Mouse (Mus musculus) G1E-ER4 (cell line): ENCODE results near the gene Gm20388. TPM values are rescaled to one million over a fixed set of nuclear protein-coding genes. Genes with fewer than 3 reads are reported as not detected.

Experiments used
- GATA1 ChIP-seq: IDR thresholded peaks from one replicate; pipeline ENCODE4 v1.8.0; 2012; ENCODE audit warnings: low read length, inconsistent platforms
- polyA plus RNA-seq: library from polyadenylated mRNA; stranded (reverse); fragments of >175 nt; gene quantifications from 2 replicates; pipeline ENCODE4 v1.2.3, GENCODE M21; 2012

The Gm20388 gene
- polyA plus RNA-seq, 1 experiment, result not detected

GRCm38 (mm10) chr8:120513638-120514461 lies 603.2 kb downstream of the Gm20388 start:
- no peak for TF ChIP-seq GATA1

GRCm38 (mm10) chr8:120515214-120515613 lies 604.6 kb downstream of the Gm20388 start:
- no peak for TF ChIP-seq GATA1

DNA sequence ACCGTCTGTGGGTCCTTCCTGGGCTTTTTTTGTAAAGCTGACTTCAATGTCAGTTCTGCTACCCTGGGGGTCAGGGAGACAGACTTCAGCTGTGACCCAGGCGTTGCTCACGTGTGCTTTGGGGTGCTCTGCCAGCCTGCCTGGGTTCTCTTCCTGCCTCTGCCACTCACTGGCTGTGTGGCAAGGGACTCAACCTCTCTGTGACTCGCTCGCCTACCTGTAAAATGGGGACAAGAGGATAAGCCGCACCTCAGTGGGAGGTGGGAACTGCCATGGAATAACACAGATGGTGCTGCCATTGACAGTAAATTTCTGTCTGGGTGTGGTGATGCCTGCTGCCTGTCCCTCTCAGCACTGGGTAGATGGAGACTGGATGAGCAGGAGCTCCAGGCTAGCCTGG lies 605.0 kb downstream of the Gm20388 start:
- TF ChIP-seq GATA1, result no peak

GRCm38 (mm10) chr8:120516182-120516755 lies 605.6 kb downstream of the Gm20388 start:
- no peak for TF ChIP-seq GATA1

GRCm38 (mm10) chr8:120517666-120518410 lies 607.2 kb downstream of the Gm20388 start:
- no peak for TF ChIP-seq GATA1

DNA sequence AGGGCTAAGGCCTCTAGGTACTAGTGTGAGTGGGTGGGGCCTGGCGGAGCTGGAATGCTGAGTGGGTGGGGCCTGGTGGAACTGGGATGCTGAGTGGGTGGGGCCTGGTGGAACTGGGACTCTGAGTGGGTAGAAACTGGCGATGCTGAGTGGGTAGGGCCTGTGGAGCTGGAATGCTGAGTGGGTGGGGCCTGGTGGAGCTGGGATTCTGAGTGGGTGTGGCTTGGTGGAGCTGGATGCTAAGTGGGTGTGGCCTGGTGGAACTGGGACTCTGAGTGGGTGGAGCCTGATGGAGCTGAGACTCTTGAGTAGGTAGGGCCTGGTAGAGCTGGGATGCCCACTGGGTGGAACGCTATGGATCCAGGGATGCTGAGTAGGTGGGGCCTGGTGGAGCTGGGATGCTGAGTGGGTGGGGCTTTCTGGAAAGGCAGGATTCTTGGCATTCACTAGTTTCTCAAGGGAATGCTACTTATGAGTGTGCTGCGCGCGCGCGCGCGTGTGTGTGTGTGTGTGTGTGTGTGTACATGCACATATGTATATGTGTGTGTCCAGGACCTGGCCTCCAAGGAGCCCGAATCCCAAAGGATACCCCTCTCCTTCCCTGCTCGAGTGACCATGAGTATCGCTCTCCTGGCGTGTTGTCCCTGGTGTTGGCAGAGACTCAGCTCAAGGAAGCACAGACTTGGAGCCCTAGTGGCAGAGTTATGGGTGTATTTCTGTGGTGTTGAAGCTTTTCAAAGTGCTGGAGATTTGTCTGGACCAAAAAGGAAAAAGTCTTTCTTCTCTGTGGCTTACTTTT lies 608.3 kb downstream of the Gm20388 start:
- no peak for TF ChIP-seq GATA1

DNA sequence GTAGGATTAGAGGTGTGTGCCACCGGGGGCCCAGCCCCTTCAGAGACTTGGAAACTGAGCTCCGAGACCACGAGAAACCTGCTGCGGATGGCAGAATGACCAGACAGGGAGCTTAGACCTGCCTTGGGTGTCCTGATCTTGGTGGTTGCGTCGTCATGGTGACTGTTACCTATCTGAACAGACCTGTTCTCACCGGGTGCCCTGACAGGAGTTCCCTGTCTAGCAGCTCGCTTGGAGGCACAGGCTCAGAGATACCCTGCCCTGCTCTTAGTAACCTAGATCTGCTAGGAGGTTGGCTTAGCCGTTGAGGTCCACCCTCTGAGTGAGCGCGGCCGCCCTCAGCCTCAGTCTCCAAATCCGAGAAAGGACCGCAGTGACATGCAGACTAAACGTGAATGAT lies 609.6 kb downstream of the Gm20388 start:
- TF ChIP-seq GATA1, result no peak

- TF ChIP-seq GATA1, result no peak
Measured at GRCm38 (mm10) chr8:120520707-120521590, 610.3 kb downstream of the Gm20388 start.

- no peak for TF ChIP-seq GATA1
Measured at GRCm38 (mm10) chr8:120521591-120521965, 610.9 kb downstream of the Gm20388 start.

- TF ChIP-seq GATA1, result no peak
Measured at GRCm38 (mm10) chr8:120523641-120524040, 613.0 kb downstream of the Gm20388 start.

DNA sequence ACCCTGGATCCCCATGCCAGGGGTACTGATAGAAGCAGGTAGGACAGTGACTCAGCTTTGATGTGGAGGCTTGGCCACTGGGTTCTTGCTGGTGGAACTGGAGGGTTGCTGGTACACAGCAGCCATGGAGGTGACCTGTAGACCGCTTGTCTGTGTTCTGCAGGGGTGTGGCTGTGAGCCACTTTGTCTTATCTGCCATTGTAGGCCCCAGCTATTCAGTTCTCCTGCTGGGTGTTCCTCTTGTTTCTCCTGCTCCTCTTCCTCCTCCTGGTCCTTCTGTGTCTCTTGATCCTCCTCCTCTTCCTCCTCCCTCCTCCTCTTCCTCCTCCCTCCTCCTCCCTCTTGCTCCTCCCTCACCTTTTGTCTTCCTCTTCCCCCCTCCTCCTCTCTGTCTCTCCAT lies 614.5 kb downstream of the Gm20388 start:
- TF ChIP-seq GATA1, result no peak

GRCm38 (mm10) chr8:120525832-120526231 lies 615.2 kb downstream of the Gm20388 start:
- no peak for TF ChIP-seq GATA1

DNA sequence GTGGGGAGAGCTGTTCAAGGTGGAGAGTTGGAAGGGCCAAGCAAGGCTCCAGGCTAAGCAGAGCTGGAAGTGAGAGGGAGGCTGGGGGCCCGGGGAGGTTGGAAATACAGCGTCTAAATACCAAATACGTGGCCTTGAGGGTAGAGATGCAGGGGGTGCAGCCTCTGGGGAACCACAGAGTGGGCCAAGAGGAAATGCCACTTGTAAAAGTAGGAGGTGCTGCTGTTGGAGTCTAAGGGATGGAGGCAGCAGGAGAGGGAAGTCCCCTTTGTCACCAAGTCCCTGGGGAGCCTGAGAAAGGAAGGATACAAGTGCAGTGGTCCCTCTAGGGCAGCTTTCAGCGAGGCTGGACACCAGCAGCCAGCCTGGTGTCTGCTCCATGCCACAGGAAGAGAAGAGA lies 615.9 kb downstream of the Gm20388 start:
- TF ChIP-seq GATA1, result no peak

GRCm38 (mm10) chr8:120528332-120528731 lies 617.7 kb downstream of the Gm20388 start:
- no peak for TF ChIP-seq GATA1

DNA sequence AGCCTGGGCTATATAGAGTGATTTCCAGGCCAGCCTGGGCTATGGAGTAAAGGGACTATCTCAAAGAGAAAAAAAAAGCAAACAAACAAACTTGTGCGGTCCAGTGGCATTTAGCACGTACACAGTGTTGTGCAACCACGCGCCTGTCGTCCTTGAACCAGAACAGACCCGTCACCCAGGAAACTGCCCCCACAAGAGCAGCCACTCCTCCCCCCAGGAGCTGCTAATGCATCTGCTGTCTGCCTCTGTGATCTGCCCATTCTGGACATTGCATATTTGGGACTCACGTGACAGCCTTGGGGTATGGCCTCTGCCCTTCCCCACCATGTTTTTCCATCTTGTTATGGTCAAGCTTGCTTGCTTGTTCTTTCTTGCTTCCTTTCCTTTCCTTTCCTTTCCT lies 618.6 kb downstream of the Gm20388 start:
- no peak for TF ChIP-seq GATA1
